Mouse (Mus musculus) layer of hippocampus, postnatal 10 days (tissue): ENCODE results near the gene Nt5c2. TPM values are rescaled to one million over a fixed set of nuclear protein-coding genes. Genes with fewer than 3 reads are reported as not detected.
A peak's percentile ranks its signal among the peaks of the same experiment; 100 is the strongest.

ENCODE experiments used
- DNase-seq, 2 experiments: peaks; one replicate each; pipeline ENCODE4 v3.0.0; 2021; ENCODE audit warnings: low spot score in 2 of 2
- total RNA-seq, 2 experiments: library from RNA; stranded (reverse); gene quantifications; 2 replicates each; pipeline ENCODE4 v1.2.3; 2021

The Nt5c2 gene
- total RNA-seq, 2 experiments from 2014 or later = 65.6 to 78.1 TPM

GRCm38 (mm10) chr19:46932608-46933007 is 82.3 kb downstream of the Nt5c2 start:
- no peak for DNase-seq

GRCm38 (mm10) chr19:46930026-46930425 is 84.9 kb downstream of the Nt5c2 start:
- no peak for DNase-seq

- DNase-seq = peak; percentile 32 to 51
Observed at GRCm38 (mm10) chr19:46929044-46929587, 85.8 kb downstream of the Nt5c2 start.

- no peak for DNase-seq
Observed at GRCm38 (mm10) chr19:46928136-46928535, 86.8 kb downstream of the Nt5c2 start.

- DNase-seq = no peak
Observed at GRCm38 (mm10) chr19:46926951-46927350, 88.0 kb downstream of the Nt5c2 start.

- DNase-seq = no peak
Observed at GRCm38 (mm10) chr19:46926357-46926756, 88.6 kb downstream of the Nt5c2 start.

DNA sequence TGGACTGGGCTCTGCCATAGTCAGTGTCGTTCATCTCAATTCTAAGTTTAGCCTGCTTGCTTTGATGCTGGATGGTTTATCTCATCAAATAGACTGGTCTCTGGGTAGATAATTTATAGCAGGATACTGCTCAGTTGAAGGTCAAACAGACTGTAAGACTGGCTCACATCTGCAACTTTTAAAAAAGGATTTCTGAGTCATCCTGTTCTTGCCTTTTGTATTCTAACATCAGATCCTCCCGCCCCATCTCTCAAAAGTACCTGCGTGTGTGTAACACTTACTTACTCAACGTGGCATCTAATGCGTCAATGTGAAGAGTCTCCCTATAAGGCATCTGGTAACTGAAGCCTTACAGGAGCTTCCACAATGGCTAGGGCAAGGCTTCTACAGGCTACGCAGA is 94.4 kb downstream of the Nt5c2 start:
- DNase-seq = no peak

GRCm38 (mm10) chr19:46915406-46916080 is 99.4 kb downstream of the Nt5c2 start:
- DNase-seq = no peak

DNA sequence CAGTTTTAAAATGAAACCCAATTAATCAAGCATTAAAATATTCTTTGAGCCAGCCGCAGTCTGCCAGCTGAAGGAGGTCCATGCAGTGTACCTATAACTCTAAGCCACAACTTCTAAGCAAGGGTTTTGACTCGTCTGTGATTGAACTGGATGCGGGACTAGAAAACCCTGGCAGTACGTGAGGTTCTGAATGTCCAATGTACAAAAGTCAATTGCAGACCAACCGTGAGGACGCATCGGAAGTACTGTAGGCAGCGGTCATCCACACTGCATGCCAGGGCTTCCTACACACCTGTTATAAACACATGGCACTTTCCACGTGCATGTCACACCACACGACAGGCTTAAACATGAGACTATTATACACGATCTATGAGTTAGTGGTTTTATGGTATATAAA is 101.3 kb downstream of the Nt5c2 start:
- no peak for DNase-seq

DNA sequence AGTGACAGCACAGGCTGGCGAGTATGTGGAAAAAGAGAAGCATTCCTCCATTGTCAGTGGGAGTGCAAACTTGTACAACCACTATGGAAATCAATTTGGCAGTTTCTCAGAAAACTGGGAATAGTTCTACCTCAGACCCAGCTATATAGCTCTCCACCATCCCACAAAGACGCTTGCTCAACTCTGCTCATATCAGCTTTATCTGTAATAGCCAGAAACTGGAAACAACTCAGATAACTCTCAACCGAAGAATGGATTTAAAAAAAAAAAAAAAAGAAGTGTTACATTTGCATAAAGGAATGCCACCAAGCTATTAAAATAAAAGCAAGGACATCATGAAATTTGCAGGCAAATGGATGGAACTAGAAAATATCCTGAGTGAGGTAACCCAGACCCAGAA is 103.5 kb downstream of the Nt5c2 start:
- DNase-seq = no peak

- DNase-seq = no peak
Observed at GRCm38 (mm10) chr19:46908977-46909376, 106.0 kb downstream of the Nt5c2 start.

DNA sequence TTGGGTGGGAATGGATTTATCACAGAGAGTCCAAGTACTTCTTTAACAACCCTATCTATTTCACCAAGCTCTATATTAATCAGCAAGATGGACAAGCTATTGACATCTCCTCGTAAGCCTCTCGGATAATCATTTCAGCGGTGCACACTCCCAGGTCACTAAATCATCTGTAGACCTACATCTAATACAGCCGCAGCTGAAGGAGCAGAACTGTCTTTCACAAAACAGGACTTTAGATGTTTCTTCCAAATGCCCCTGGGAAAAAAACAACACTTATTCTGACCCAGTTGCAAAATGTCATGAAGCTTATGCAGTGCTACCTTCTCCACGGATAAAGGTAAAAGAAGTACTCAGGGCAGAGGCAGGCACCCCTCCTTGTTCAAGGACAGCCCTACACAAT is 106.7 kb downstream of the Nt5c2 start:
- no peak for DNase-seq

DNA sequence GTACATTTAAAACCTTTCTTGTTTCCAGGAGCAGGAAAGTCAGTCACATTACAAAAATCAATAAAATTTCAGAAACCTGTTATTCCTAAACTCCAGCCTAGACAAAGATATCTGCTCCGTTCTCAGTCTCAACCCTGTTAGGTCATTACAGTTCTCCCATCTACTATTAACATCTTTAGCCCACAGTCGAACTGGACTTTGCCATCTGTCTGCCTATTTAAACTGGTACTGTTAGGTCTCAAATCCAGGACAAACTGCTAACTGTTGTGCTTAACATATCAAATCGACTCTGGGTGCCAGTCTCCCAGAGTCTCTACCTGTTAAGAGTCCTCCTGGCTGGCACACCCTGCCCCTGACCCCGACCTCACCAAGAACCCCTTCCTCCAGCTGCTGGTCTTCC is 109.0 kb downstream of the Nt5c2 start:
- DNase-seq = no peak

DNA sequence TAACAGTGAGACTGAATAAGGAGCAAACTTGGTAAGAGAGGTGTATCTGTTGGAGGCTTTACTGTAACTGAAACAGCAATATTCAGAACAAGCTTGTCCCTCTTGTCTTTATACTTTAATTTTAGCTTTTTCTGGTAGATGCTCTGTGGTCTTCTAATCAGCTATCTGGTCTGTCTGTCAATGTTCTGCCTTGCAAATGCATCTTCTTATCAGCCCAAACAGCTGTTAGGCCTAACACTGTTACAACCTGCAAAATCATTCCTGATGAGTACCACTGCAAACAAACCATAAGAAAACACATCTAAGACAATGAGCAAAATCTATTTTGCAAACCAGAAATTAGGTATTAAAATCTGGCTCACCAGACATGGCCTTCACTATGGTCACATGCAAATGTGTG is 109.6 kb downstream of the Nt5c2 start:
- DNase-seq = no peak

- no peak for DNase-seq
Observed at GRCm38 (mm10) chr19:46904907-46905306, 110.0 kb downstream of the Nt5c2 start.

DNA sequence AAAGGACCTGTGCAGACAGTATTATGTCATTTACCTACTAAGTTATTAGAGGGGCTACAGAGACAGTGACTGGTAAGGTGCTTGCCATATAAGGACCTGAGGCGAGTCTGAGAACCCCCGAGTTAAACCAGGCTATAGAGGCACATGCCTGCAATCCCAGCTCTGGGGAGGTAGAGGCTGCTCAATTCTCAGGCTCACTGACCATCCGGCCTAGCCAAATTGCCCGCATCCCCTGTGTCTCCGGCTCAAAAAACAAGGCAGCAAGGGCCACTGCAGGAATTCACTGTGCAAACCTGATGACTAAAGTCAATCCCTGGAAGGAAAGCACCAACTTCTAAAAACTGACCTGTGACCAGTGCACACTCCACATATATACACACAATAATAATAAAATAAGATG is 111.6 kb downstream of the Nt5c2 start:
- DNase-seq = no peak

- DNase-seq = no peak
Observed at GRCm38 (mm10) chr19:46901323-46901722, 113.6 kb downstream of the Nt5c2 start.

DNA sequence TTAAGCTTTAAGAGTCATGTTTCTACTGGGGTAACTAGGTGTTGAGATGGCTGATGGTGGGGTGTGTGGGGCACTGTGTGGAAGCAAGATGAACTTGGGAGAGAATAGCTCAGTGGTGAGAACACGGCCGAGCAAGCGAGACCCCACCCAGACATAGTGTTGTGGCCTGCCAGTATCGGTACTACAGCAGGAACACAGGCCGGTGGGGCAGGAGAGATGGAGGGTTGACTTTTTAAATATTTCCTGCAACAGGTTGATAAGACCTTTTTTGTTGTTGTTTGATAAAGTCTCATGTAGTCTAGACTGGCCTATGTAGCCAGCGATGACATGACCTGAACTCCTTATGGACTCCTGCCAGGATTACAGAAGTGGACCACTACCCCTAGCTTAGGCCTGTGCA is 114.2 kb downstream of the Nt5c2 start:
- no peak for DNase-seq

- no peak for DNase-seq
Observed at GRCm38 (mm10) chr19:46899871-46900270, 115.1 kb downstream of the Nt5c2 start.

- DNase-seq = no peak
Observed at GRCm38 (mm10) chr19:46899306-46899705, 115.6 kb downstream of the Nt5c2 start.

- no peak for DNase-seq
Observed at GRCm38 (mm10) chr19:46898222-46898621, 116.7 kb downstream of the Nt5c2 start.

- no peak for DNase-seq
Observed at GRCm38 (mm10) chr19:46897135-46897534, 117.8 kb downstream of the Nt5c2 start.

GRCm38 (mm10) chr19:46893484-46893883 is 121.5 kb downstream of the Nt5c2 start:
- DNase-seq = no peak
